Mouse (Mus musculus): ENCODE results near the gene Vars2.

Vars2 gene

DNA sequence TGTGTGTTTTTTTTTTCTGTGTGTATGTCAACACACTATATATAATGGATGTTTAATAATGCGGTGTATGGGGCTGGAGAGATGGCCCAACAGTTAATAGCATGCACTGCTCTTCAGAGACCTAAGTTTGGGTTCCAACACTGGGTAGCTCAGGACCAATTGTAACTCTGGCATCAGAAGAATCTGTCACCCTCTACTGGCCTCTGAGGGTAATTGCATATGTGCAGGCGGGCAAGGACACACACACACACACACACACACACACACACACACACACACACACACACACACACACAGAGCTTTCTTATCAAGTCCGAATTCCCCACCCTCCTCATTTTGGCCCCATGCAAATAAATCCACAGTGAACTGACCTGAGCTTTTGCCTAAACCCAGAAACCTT lies 32.2 kb downstream of the Vars2 start:
- DNase-seq (ENCODE audit: low read depth, low spot score), result no peak

DNA sequence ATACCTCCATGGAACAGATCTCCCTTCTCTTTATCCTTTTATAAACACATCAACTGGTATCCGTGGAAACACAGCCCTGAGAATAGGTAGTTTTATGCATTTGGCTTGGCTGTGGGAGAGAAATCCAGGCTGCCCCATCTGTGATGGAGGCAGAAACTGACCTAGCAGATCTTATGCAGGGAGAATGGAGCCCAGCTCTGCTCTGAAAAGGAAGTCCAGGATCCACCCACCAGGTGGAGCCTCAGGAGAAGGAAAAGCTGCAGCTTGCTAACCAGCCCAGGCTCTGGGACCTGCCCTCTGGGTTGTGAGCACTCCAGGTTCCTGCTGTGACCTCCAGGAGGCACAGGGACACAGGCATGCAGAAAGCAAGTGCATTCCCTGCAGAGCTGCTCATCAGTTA lies 33.4 kb downstream of the Vars2 start:
- DNase-seq (ENCODE audit: low read depth, low spot score), result no peak

DNA sequence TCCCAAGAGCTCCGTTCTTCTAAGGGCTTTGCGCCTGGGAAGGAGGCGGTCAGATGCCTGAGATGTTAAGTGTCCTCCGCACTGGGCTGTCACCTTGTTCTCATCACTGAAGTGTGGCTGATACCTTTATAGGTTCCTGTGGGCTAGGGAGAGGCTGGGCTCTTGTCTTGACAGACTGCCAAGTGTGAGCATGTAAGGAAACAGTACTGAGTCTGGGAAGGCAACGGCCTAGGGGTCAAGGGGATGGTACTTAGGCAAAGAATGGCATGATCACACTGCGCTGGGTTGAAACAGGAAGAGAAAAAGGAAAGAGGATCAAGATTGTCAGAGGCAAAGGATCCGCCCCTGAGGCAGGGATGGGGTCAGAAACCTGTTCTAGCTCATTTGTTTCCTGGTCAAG lies 40.9 kb downstream of the Vars2 start, which contains the start of gene Gm9573:
Gm9573 (minus strand) TSS at position 101 of the 400 bp plus-strand sequence.
- DNase-seq (ENCODE audit: low read depth, low spot score), result no peak

- DNase-seq (ENCODE audit: low read depth, low spot score), result no peak
Observed at GRCm38 (mm10) chr17:35617127-35617526, 50.3 kb downstream of the Vars2 start.
